Comparison of ENCODE assay signal across 14 mouse cellular contexts in the genomic region with DNA sequence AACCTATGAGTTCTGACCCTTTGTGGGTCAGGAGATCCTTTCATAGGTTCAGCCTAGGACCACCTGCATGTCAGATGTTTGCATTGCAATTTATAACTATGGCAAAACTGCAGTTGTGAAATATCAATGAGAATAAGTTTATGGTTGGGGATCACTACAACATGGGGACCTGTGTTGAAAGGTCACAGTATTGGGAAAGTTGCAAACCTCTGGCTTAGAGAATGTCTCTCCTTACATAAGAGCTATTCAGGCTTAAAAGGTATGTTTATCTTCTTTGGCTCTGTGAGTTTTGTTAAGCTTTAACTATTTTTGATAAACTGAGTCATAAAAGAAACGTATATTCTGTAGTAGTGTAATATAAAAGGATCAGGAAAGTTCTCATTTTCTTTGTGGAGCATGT.
"Had no signal": no experiment of that assay in that cellular context is flagged by ENCODE, and none has a peak within 500 bp of the region (broad histone marks: within the 10 kb centered on the region; RNA-seq: fewer than 3 reads in every experiment).

No protein-coding gene starts in this region.

- H3K27ac ChIP-seq: embryonic facial prominence, embryonic 10.5 days; embryonic facial prominence, embryonic 12.5 days; embryonic facial prominence, embryonic 13.5 days; embryonic facial prominence, embryonic 15.5 days; forebrain, embryonic 10.5 days; forebrain, embryonic 12.5 days; forebrain, embryonic 13.5 days; forebrain, embryonic 15.5 days; gastrocnemius, adult 2 months; heart, adult 2 months had no signal

- H3K9me3 ChIP-seq: embryonic facial prominence, embryonic 10.5 days; embryonic facial prominence, embryonic 12.5 days; embryonic facial prominence, embryonic 13.5 days; embryonic facial prominence, embryonic 15.5 days; forebrain, embryonic 10.5 days; forebrain, embryonic 12.5 days; forebrain, embryonic 13.5 days; forebrain, embryonic 15.5 days had no signal

- H3K4me3 ChIP-seq: embryonic facial prominence, embryonic 10.5 days; embryonic facial prominence, embryonic 12.5 days; embryonic facial prominence, embryonic 13.5 days; embryonic facial prominence, embryonic 15.5 days; erythroblast, embryonic 14.5 days; forebrain, embryonic 10.5 days; forebrain, embryonic 12.5 days; forebrain, embryonic 13.5 days; forebrain, embryonic 15.5 days; gastrocnemius, adult 2 months; heart, adult 2 months had no signal

- H3K9ac ChIP-seq: embryonic facial prominence, embryonic 12.5 days; embryonic facial prominence, embryonic 13.5 days; embryonic facial prominence, embryonic 15.5 days; forebrain, embryonic 12.5 days; forebrain, embryonic 13.5 days; forebrain, embryonic 15.5 days; forebrain, postnatal 0 days had no signal

- H3K4me1 ChIP-seq: embryonic facial prominence, embryonic 10.5 days; embryonic facial prominence, embryonic 12.5 days; embryonic facial prominence, embryonic 13.5 days; embryonic facial prominence, embryonic 15.5 days; forebrain, embryonic 10.5 days; forebrain, embryonic 12.5 days; forebrain, embryonic 13.5 days; forebrain, embryonic 15.5 days had no signal

- H3K36me3 ChIP-seq: embryonic facial prominence, embryonic 10.5 days; embryonic facial prominence, embryonic 12.5 days; embryonic facial prominence, embryonic 13.5 days; embryonic facial prominence, embryonic 15.5 days; forebrain, embryonic 10.5 days; forebrain, embryonic 12.5 days; forebrain, embryonic 15.5 days had no signal

- H3K4me2 ChIP-seq: embryonic facial prominence, embryonic 12.5 days; embryonic facial prominence, embryonic 13.5 days; embryonic facial prominence, embryonic 15.5 days; forebrain, embryonic 12.5 days; forebrain, embryonic 13.5 days; forebrain, embryonic 15.5 days had no signal

- ATAC-seq: forebrain, embryonic 13.5 days; forebrain, embryonic 14.5 days; forebrain, embryonic 15.5 days; forebrain, embryonic 16.5 days; forebrain, postnatal 0 days had no signal

- H3K27me3 ChIP-seq: embryonic facial prominence, embryonic 12.5 days; embryonic facial prominence, embryonic 13.5 days; embryonic facial prominence, embryonic 15.5 days; forebrain, embryonic 12.5 days; forebrain, embryonic 13.5 days; forebrain, embryonic 15.5 days had no signal
